Mouse (Mus musculus) heart, postnatal 0 days (tissue): ENCODE measurements around the gene Ly75. TPM values are rescaled to one million over a fixed set of nuclear protein-coding genes. Genes with fewer than 3 reads are reported as not detected.

ENCODE experiments used
- ATAC-seq: fragments of 200-750 bp; cut with Nextera tagmentation; 2 replicates; pipeline ENCODE4 v1.8.0; 2017; ENCODE audit warnings: low read depth, moderate number of reproducible peaks, moderate library complexity; ENCODE audit not compliant: insufficient read depth
- DNase-seq: peaks from one replicate; pipeline ENCODE4 v3.0.0-alpha.2; 2016; ENCODE audit warnings: low spot score
- H3K27ac ChIP-seq: fragments of 300-500 bp; sonication (generic); 2 replicates; pipeline ENCODE4 v1.5.1; 2014; ENCODE audit warnings: low read depth, mild to moderate bottlenecking
- H3K27me3 ChIP-seq: fragments of 300-500 bp; sonication (generic); 2 replicates; pipeline ENCODE4 v1.6.1; 2014; ENCODE audit warnings: low read length, mixed read lengths; ENCODE audit not compliant: control insufficient read depth, insufficient read depth
- H3K36me3 ChIP-seq: fragments of 300-500 bp; sonication (generic); replicated peaks from 2 replicates; pipeline ENCODE4 v1.6.1; 2014; ENCODE audit warnings: low read length, mixed read lengths; ENCODE audit not compliant: control insufficient read depth, insufficient read depth
- H3K4me1 ChIP-seq: fragments of 300-500 bp; sonication (generic); 2 replicates; pipeline ENCODE4 v1.6.1; 2014; ENCODE audit warnings: antibody characterized with exemption; ENCODE audit not compliant: control insufficient read depth, insufficient read depth
- H3K4me2 ChIP-seq: fragments of 300-500 bp; sonication (generic); 2 replicates; pipeline ENCODE4 v1.6.1; 2014; ENCODE audit warnings: low read depth, mild to moderate bottlenecking, low read length, moderate library complexity
- H3K4me3 ChIP-seq: fragments of 300-500 bp; sonication (generic); 2 replicates; pipeline ENCODE4 v1.5.1; 2014; ENCODE audit warnings: low read depth, low read length
- H3K9ac ChIP-seq: fragments of 300-500 bp; sonication (generic); replicated peaks from 2 replicates; pipeline ENCODE4 v1.6.1; 2014; ENCODE audit warnings: low read depth, low read length, mixed read lengths
- H3K9me3 ChIP-seq: fragments of 300-500 bp; sonication (generic); replicated peaks from 2 replicates; pipeline ENCODE4 v1.6.1; 2016; ENCODE audit warnings: low read length; ENCODE audit not compliant: control insufficient read depth
- CTCF ChIP-seq: IDR thresholded peaks from 2 replicates; pipeline ENCODE4 v1.5.1; 2016; ENCODE audit warnings: antibody characterized with exemption, control low read depth, low read depth
- EP300 ChIP-seq: IDR thresholded peaks from 2 replicates; pipeline ENCODE4 v1.6.1; 2016; ENCODE audit warnings: antibody characterized with exemption, low read depth
- WGBS: fragments of 180-500 bp; shearing (Covaris S2); extraction: QIAGEN DNeasy Blood & Tissue Kit; methylation state at CpG from one replicate; pipeline ENCODE4 v1.1.7; 2014; 5-methylcytosine and 5-hydroxymethylcytosine counted together
- polyA plus RNA-seq: library from polyadenylated mRNA; unstranded; fragments of >200 nt; fragmentation: Nextera tagmentation; extraction: Ambion mirVana; gene quantifications from 2 replicates; pipeline ENCODE4 v1.2.1, GENCODE M21; 2015
- total RNA-seq: library from RNA; depleted of rRNA; stranded (reverse); fragments of >200 nt; gene quantifications from 2 replicates; pipeline ENCODE4 v1.2.3, GENCODE M21; 2014; ENCODE audit warnings: low replicate concordance

Ly75 gene
- total and polyA plus RNA-seq, 2 experiments from 2014 or later = 0.34 to 0.64 TPM

GRCm38 (mm10) chr2:60337937-60338336 lies 45.2 kb downstream of the Ly75 start:
- TF ChIP-seq EP300 (no peak), CTCF (no peak)
- H3K9ac ChIP-seq = no peak overlapping the region
- H3K36me3 ChIP-seq = no peaks in the 10 kb centered on the region
- no peak overlapping the region for H3K27ac ChIP-seq
- DNase-seq = no peak
- no peak overlapping the region for H3K4me2 ChIP-seq
- H3K4me1 ChIP-seq = no peaks in the 10 kb centered on the region
- no peaks in the 10 kb centered on the region for H3K27me3 ChIP-seq
- no peak for ATAC-seq
- WGBS = 38% methylated on average over 9 of the region's 9 CpGs
- no peaks in the 10 kb centered on the region for H3K9me3 ChIP-seq
- no peak overlapping the region for H3K4me3 ChIP-seq

- WGBS = 47% methylated on average over 10 of the region's 10 CpGs
- Histone ChIP-seq H3K9ac (no peak overlapping the region), H3K4me3 (no peak overlapping the region), H3K9me3 (no peaks in the 10 kb centered on the region), H3K4me1 (no peaks in the 10 kb centered on the region), H3K27ac (no peak overlapping the region), H3K27me3 (no peaks in the 10 kb centered on the region), H3K4me2 (no peak overlapping the region), H3K36me3 (no peaks in the 10 kb centered on the region)
- no peak for DNase-seq
- no peak for TF ChIP-seq CTCF
- TF ChIP-seq EP300 = no peak
- no peak for ATAC-seq
Observed at GRCm38 (mm10) chr2:60328641-60329040, 54.5 kb downstream of the Ly75 start.

GRCm38 (mm10) chr2:60327581-60327980 lies 55.5 kb downstream of the Ly75 start:
- Histone ChIP-seq H3K9ac (no peak overlapping the region), H3K27ac (no peak overlapping the region), H3K9me3 (no peaks in the 10 kb centered on the region), H3K4me2 (no peak overlapping the region), H3K4me1 (no peaks in the 10 kb centered on the region), H3K4me3 (no peak overlapping the region), H3K36me3 (no peaks in the 10 kb centered on the region), H3K27me3 (no peaks in the 10 kb centered on the region)
- 78% methylated on average over 11 of the region's 11 CpGs for WGBS
- DNase-seq (no peak), ATAC-seq (no peak)
- TF ChIP-seq CTCF (no peak), EP300 (no peak)

- Histone ChIP-seq H3K27me3 (no peaks in the 10 kb centered on the region), H3K9ac (no peak overlapping the region), H3K27ac (no peak overlapping the region), H3K4me2 (no peak overlapping the region), H3K36me3 (no peaks in the 10 kb centered on the region), H3K4me3 (no peak overlapping the region), H3K4me1 (no peaks in the 10 kb centered on the region), H3K9me3 (no peaks in the 10 kb centered on the region)
- no peak for ATAC-seq
- WGBS = 76% methylated on average over 7 of the region's 7 CpGs
- no peak for DNase-seq
- TF ChIP-seq CTCF = no peak
- no peak for TF ChIP-seq EP300
Observed at GRCm38 (mm10) chr2:60326948-60327347, 56.2 kb downstream of the Ly75 start.

DNA sequence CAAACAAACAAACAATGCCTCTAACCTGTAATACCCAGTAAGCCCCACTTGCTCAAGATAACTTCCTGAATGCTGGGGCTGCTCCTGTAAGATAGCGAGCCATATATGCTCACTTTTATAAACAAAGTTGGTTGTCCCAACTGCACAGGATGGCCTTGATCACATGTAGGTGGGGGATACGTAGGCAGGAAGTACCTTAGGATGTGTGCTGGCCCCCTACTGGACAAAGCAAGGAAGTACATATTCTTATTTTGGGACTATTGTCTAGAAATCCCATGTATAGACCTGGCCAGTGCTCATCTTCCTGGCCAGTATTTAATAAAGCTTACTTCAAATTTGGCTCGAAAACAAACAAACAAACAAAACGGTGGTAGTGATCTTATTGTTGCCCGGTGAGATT lies 59.7 kb downstream of the Ly75 start:
- no peak overlapping the region for H3K4me2 ChIP-seq
- H3K4me1 ChIP-seq = no peaks in the 10 kb centered on the region
- ATAC-seq = no peak
- WGBS = 77% methylated on average over 5 of the region's 5 CpGs
- TF ChIP-seq EP300 = no peak
- peak; percentile 46 for TF ChIP-seq CTCF
- no peak overlapping the region for H3K4me3 ChIP-seq
- no peak overlapping the region for H3K9ac ChIP-seq
- H3K36me3 ChIP-seq = no peaks in the 10 kb centered on the region
- DNase-seq = no peak
- no peaks in the 10 kb centered on the region for H3K27me3 ChIP-seq
- H3K27ac ChIP-seq = no peak overlapping the region
- H3K9me3 ChIP-seq = no peaks in the 10 kb centered on the region

- Histone ChIP-seq H3K9me3 (no peaks in the 10 kb centered on the region), H3K36me3 (no peaks in the 10 kb centered on the region), H3K27ac (no peak overlapping the region), H3K9ac (no peak overlapping the region), H3K27me3 (no peaks in the 10 kb centered on the region), H3K4me2 (no peak overlapping the region), H3K4me1 (no peaks in the 10 kb centered on the region), H3K4me3 (no peak overlapping the region)
- DNase-seq = no peak
- ATAC-seq = no peak
- TF ChIP-seq EP300 (no peak), CTCF (no peak)
- 63% methylated on average over 6 of the region's 6 CpGs for WGBS
Observed at GRCm38 (mm10) chr2:60322031-60322726, 60.9 kb downstream of the Ly75 start.
